Mouse (Mus musculus): ENCODE measurements at regions not wholly inside any gene's neighbourhood (a gene's known extent, or its start where the extent isn't known, plus 50 kb on each side); places are given as distances from the start of the nearest gene placed in this dataset.

GRCm38 (mm10) chr13:6992323-6992994 lies 343.9 kb upstream of the Pfkp start:
- no peak for TF ChIP-seq GATA1 (IDR thresholded peaks at IDR 0.05; ENCODE audit: borderline replicate concordance, low read length)
- no peak for TF ChIP-seq FLI1 (IDR thresholded peaks at IDR 0.05; ENCODE audit: low read length)
